Mouse (Mus musculus) v-Abl transformed pro-B cells (cell line): ENCODE data around the gene Gm5861.
"Not testable (repeated sequence)": the region's sequence is repeated elsewhere in the genome, so short reads cannot be mapped to it uniquely, and the experiment has no call there.

Experiments used
- in situ Hi-C, 2 experiments: fragments of 400-800 bp; cut with MboI; formaldehyde crosslinking; loops; one replicate each; pipeline ENCODE4 v1.15.1; 2025; ENCODE audit not compliant: unreplicated experiment in 2 of 2

The Gm5861 gene

DNA sequence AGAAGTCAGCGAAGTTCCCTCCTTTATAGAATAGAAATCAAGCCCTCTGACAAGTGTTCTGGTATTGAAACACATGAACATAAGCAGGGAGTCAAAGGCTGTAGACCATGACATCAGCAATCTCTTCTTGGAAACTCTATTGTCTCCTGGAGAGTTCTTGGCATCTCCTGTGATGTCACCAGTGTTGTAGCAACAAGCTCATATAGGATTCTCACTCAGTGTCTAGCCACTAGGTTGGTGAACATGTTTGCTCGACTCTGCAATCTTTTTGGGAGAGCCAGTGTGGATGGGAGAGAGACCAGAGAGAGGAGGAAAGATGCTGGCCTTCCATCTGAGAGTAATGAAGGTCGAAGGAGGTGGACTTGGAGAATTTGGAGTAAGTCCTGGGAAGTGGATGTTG, at the start of gene Gm5861:
Gene Gm5861 (plus strand): TSS at position 301 of the 400 bp plus-strand sequence.
- in situ Hi-C loops: not testable (repeated sequence)

DNA sequence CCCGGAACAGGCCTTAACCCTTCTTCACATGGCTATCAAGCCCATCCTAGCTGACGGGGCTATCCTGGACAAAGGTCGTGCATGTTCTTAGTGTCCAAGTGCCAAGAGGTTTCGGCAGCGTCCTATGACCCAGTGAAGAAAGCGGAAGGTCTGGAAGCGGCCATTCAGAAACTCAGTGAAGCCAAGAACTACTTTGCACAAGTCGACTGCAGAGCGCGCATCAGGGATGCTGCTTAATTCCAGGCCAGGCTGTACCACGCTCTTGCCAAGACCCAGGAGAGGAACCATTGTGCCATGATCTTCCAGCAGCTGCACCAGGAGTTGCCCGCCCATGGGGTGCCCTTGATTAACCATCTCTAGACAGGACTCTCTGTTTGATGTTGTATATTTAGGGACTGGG, 44.8 kb upstream of the Gm5861 start:
- in situ Hi-C loops: not testable (repeated sequence)
